Mouse (Mus musculus) adrenal gland, postnatal 25 days (tissue): ENCODE data around the gene Ptges3l. TPM values are rescaled to one million over a fixed set of nuclear protein-coding genes. Genes with fewer than 3 reads are reported as not detected.
"Not testable (repeated sequence)": the region's sequence is repeated elsewhere in the genome, so short reads cannot be mapped to it uniquely, and the experiment has no call there.

Experiments
- DNase-seq: peaks from one replicate; pipeline ENCODE4 v3.0.0; 2021; ENCODE audit warnings: mixed read lengths
- total RNA-seq: library from RNA; stranded (reverse); gene quantifications from 2 replicates; pipeline ENCODE4 v1.2.3, GENCODE M21; 2021

Gene Ptges3l
- total RNA-seq, 1 experiment from 2014 or later: 3.9 TPM

- DNase-seq: no peak
Observed at GRCm38 (mm10) chr11:101457631-101458030, 32.5 kb upstream of the Ptges3l start.

GRCm38 (mm10) chr11:101455627-101456026 lies 30.5 kb upstream of the Ptges3l start:
- no peak for DNase-seq

- DNase-seq: no peak
Observed at GRCm38 (mm10) chr11:101454702-101455101, 29.6 kb upstream of the Ptges3l start.

DNA sequence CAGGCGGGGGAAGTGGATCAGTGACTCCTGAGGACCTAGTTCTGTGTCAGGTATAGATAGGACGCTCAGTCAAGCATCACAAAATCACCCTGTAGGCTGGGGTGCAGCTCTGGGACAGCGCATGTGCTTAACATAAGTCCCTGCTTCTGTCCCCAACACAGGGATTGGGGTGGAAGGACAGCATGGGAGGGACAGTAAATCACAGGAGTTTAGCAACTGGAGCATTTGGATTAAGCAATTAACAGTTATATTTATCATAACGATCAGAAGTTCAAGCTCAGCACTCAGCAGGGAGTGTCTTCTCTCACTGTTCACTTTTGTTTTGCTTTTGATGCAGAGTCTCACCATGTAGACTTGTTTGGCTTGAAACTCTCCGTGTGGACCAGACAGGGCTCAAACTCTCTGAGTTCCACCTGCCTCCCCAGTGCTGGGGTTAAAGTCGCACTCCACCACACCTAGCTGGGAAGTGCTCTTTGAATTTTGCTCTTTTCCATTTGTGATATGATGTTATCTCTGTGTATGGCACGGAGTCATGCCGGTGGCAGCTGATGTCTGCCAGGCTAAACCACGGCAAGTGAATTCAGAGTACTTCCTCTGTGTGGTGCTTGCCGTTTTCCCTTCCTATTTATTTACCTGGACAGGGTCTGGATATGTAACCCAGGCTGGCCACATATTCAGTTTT lies 27.1 kb upstream of the Ptges3l start:
- DNase-seq: no peak

GRCm38 (mm10) chr11:101451536-101451935 lies 26.4 kb upstream of the Ptges3l start:
- DNase-seq: no peak

- DNase-seq: no peak
Observed at GRCm38 (mm10) chr11:101450394-101450793, 25.3 kb upstream of the Ptges3l start.

DNA sequence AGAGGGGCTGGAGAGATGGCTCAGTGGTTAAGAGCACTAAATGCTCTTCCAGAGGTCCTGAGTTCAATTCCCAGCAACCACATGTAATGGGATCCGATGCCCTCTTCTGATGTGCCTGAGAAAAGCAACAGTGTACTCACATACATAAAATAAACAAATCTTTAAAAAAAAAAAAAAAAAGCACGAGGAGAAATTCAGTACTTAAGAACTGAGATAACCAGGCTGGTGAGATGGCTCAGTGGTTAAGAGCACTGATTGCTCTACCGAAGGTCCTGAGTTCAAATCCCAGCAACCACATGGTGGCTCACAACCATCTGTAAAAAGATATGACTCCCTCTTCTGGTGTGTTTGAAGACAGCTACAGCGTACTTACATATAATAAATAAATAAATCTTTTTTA lies 24.5 kb upstream of the Ptges3l start:
- DNase-seq: not testable (repeated sequence)

- no peak for DNase-seq
Observed at GRCm38 (mm10) chr11:101448899-101449298, 23.8 kb upstream of the Ptges3l start.

DNA sequence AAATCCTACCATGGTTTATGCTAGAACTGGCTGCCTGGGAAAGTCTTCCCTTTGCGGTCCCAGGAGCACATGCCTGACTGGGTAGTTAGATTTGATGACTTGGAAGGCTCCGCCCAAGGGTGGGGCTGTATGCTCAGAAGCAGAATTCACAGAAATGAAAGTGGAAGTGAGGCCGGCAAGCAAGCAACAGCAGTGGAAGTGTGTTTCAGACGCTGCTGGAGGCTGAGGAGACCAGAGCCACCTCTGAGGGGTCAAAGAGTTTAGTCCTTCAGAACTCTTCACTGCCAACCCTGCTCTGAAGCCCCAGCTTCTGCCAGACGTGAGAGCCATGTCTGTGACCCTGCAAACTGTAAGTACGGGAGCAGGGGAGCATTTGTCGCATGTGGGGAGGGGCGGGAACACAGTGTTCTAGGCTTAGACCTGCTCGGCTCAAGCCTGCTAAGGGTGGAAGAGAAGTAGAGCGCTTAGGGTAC lies 23.2 kb upstream of the Ptges3l start, which contains the start of gene Ifi35:
Ifi35 (plus strand) TSS at position 134 of the 473 bp plus-strand sequence.
- peak; percentile 75 for DNase-seq

DNA sequence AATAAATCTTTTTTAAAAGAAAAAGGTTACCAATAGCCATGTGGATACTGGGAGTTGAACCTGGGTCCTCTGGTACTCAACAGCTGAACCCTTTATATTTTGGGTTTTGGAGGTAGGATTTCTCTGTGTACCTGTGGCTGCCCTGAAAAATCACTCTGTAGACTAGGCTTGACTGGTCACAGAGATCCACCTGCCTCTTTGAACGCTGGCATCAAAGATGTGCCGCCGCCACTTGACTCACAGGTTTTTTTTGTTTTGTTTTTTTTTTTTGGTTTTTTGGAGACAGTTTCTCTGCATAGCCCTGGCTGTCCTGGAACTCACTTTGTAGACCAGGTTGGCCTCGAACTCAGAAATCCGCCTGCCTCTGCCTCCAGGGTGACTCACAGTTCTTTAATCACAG lies 22.7 kb upstream of the Ptges3l start:
- DNase-seq: no peak

GRCm38 (mm10) chr11:101446860-101447259 lies 21.7 kb upstream of the Ptges3l start:
- not testable (repeated sequence) for DNase-seq

GRCm38 (mm10) chr11:101446319-101446718 lies 21.2 kb upstream of the Ptges3l start:
- DNase-seq: no peak

- DNase-seq: no peak
Observed at GRCm38 (mm10) chr11:101442760-101443159, 17.6 kb upstream of the Ptges3l start.

DNA sequence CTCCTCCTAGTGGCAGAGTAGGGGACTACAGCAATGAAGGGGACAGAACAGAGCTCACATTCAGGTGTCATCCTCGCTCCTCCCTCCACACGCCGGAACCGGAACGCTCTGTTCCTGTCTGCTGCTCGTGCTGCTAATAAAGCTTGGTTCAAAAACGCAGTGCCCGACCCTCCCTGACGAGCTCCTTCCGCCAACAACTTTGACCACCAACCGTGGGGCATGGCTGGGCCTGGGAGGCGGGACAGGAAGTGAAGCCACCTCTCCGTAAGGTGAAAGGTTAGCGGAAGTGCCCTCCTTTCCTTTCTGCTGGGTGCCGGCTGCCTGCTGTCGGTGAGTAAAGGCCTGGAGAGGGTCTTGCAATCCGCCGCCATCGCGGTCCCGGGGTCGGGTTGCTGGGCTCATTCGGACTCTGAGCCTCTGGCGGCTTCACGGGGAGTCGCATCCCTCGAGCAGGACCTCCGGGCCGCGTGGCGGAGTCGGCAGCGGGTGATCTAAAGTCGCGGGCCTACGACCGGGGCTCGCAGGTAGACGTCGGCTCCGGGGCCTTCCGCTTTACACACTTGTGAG lies 17.1 kb upstream of the Ptges3l start, which contains the start of gene Rpl27:
Rpl27 (plus strand) TSS at position 172 of the 567 bp plus-strand sequence.
- DNase-seq: peak; percentile 92

- DNase-seq: not testable (repeated sequence)
Observed at GRCm38 (mm10) chr11:101441450-101442126, 16.5 kb upstream of the Ptges3l start.

GRCm38 (mm10) chr11:101438006-101438405 lies 12.9 kb upstream of the Ptges3l start:
- not testable (repeated sequence) for DNase-seq

DNA sequence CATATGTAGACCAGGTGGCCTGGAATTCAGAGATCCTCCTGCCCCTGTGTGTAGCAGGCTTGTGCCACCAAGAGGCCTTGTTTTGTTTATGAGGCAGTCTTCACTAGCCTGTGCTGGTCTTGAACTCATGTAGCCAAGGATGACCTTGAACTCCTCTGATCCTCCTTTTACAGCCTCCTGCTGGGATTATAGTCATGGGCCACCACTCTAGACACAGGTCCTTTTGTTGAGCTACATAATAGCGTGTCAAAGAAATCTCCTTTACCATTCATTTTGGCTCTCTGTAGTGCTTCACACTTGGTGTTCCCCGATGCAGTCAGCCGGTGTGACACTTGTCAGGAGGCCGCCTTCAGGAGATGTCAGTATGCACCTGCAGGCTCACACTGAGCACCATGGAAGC lies 11.8 kb upstream of the Ptges3l start:
- DNase-seq: no peak

- DNase-seq: no peak
Observed at GRCm38 (mm10) chr11:101435831-101436230, 10.7 kb upstream of the Ptges3l start.

DNA sequence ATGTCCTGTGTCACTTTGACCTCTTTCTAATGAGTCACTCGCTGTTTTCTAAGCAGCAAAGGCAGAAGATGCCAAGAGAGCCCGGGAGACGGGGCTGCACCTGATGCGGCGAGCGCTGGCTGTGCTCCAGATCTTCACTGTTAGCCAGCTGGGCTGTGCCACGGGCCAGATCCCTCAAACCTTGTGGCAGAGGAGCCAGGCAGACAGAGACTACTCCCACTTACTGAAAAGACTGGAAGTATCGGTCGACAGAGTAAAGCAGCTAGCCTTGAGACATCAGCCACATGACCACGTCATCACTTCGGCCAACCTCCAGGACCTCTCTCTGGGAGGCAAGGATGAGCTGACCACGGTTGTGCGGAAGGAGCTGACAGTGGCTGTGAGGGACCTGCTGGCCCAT lies 8.3 kb upstream of the Ptges3l start:
- no peak for DNase-seq

DNA sequence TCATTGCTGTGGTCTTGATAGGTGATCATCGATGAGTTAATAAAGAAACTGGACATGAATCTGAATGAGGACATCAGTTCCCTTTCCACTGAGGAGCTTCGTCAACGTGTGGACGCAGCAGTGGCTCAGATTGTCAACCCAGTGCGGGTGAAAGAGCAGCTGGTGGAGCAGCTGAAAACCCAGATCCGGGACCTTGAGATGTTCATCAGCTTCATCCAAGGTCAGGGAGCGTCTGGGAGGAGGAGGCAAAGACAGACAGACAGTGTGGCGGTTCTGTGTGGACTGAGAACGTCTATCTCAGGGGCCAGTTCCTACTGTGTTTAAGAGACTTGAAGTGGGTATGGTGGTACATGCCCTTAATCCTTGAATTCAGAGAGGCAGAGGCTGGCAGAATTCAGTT lies 6.2 kb upstream of the Ptges3l start:
- DNase-seq: no peak

DNA sequence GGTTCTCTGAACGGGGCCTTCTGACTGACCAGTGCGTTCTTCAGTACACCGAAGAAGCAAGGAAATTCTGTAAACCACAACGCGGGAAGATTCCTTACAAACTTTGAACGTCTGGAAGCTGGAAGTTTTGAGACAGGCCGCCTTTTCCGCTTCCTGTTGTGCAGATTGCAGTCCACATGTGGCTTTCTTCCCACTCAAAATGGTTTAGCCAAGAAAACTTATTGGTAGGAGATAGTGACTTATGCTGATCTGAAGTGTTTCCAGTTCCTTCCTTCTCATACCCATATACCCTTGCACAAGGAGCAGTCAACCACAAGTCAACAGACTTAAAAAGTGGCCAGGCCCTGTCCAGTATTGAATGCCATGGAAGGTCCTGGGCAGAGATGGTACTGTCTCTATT lies 1.0 kb upstream of the Ptges3l start:
- no peak for DNase-seq

DNA sequence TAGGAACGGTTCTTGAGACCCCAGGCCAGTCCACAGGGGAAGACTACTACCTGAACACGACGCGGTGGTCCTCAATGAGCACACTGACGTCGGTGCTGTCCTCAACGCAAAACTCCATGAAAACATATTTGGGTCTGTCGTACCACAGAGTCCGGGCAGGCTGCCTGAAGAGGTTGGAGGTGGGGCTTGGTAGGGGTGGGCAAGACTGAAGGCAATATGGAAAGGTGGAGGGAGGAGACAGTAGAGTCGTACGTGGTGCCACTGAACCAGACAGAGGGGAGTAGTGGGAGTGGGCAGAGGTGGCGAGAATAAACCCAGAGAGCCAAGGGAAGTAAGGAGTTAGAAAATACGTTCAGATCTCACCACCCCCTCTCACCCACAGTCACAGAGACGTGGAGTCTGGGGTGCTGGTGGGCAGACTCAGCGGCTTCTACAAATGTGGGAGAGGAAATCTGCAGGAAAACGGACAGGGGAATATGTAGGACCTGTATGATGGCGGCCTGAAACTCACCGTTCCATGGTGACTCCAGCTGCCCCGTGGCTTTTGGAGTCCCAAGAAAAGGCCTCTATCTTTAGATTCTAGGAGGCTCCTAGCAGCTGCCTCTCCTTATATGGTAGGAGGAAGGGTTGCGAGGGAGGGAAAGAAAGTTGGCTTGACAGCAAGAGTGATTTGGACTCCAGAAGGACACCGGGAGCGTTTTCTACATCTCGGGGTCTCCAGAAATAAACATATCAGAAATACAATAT lies 855 bp downstream of the Ptges3l start, which contains the start of gene Gm27029:
Gm27029 (minus strand) TSS at position 692 of the 747 bp plus-strand sequence.
- no peak for DNase-seq
